Mouse (Mus musculus) heart, embryonic 11.5 days (tissue): ENCODE results near the gene Vmn1r193. TPM values are rescaled to one million over a fixed set of nuclear protein-coding genes. Genes with fewer than 3 reads are reported as not detected.

Experiments used
- ATAC-seq: fragments of 200-750 bp; cut with Nextera tagmentation; replicated peaks from 2 replicates; pipeline ENCODE4 v1.8.0; 2017; ENCODE audit warnings: moderate library complexity; ENCODE audit not compliant: insufficient number of reproducible peaks, low FRiP score, low TSS enrichment
- H3K27ac ChIP-seq: fragments of 300-500 bp; sonication (generic); 2 replicates; pipeline ENCODE4 v1.5.1; 2014; ENCODE audit warnings: mild to moderate bottlenecking, low read depth, low read length
- H3K27me3 ChIP-seq: fragments of 300-500 bp; sonication (generic); 2 replicates; pipeline ENCODE4 v1.6.1; 2014; ENCODE audit warnings: mild to moderate bottlenecking, low read length, mixed read lengths; ENCODE audit not compliant: control insufficient read depth, insufficient read depth
- H3K36me3 ChIP-seq: fragments of 300-500 bp; sonication (generic); 2 replicates; pipeline ENCODE4 v1.6.1; 2014; ENCODE audit warnings: mild to moderate bottlenecking, low read length, moderate library complexity, mixed read lengths; ENCODE audit not compliant: control insufficient read depth, insufficient read depth
- H3K4me1 ChIP-seq: fragments of 300-500 bp; sonication (generic); 2 replicates; pipeline ENCODE4 v1.6.1; 2014; ENCODE audit warnings: low read length; ENCODE audit not compliant: control insufficient read depth, insufficient read depth
- H3K4me2 ChIP-seq: fragments of 300-500 bp; sonication (generic); 2 replicates; pipeline ENCODE4 v1.6.1; 2014; ENCODE audit warnings: mild to moderate bottlenecking, moderate library complexity
- H3K4me3 ChIP-seq: fragments of 300-500 bp; sonication (generic); 2 replicates; pipeline ENCODE4 v1.5.1; 2014; ENCODE audit warnings: low read depth, low read length
- H3K9ac ChIP-seq: fragments of 300-500 bp; sonication (generic); 2 replicates; pipeline ENCODE4 v1.6.1; 2014; ENCODE audit warnings: mild to moderate bottlenecking, low read depth, low read length, moderate library complexity
- H3K9me3 ChIP-seq: fragments of 300-500 bp; sonication (generic); replicated peaks from 2 replicates; pipeline ENCODE4 v1.6.1; 2016; ENCODE audit warnings: low read length; ENCODE audit not compliant: control insufficient read depth
- WGBS: fragments of 180-500 bp; shearing (Covaris S2); extraction: QIAGEN DNeasy Blood & Tissue Kit; methylation state at CpG from one replicate; pipeline ENCODE4 v1.1.7; 2014; ENCODE audit not compliant: insufficient replicate concordance; 5-methylcytosine and 5-hydroxymethylcytosine counted together
- microRNA-seq: library from miRNA; unstranded; fragments of <30 nt; microRNA quantifications from one replicate; pipeline ENCODE4, GENCODE M21; 2016; ENCODE audit warnings: borderline number of aligned reads
- polyA plus RNA-seq: library from polyadenylated mRNA; unstranded; fragments of >200 nt; fragmentation: Nextera tagmentation; extraction: Ambion mirVana; gene quantifications from 2 replicates; pipeline ENCODE4 v1.2.1, GENCODE M21; 2014

Gene Vmn1r193
- polyA plus RNA-seq, 1 experiment from 2014 or later = not detected

DNA sequence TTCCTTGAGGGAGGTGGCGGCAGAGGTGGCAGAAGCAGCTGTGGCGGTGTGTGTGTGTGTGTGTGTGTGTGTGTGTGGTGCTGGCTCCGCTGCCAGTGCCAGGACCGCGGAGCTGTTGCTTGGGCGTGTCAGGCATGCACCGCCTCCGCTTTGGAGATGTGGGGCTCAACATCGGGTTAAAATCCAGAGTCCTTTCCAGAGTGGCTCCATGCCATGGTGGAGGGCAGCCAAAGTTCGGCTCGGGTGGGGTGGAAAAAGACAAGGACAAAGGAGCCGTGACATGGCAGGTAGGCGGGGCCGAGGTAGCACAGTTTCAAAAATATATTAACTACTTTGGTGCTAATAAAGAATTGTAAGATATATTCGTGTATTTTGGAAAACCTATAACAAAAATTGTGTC is 54.5 kb downstream of the Vmn1r193 start:
- 84% methylated on average over 15 of the region's 15 CpGs for WGBS
- no peaks in the 10 kb centered on the region for H3K36me3 ChIP-seq

More for the DNA sequence above, 54.5 kb downstream of the Vmn1r193 start:
- ATAC-seq = no peak
- Histone ChIP-seq H3K27ac (no peak overlapping the region), H3K27me3 (no peaks in the 10 kb centered on the region), H3K4me3 (no peak overlapping the region), H3K4me1 (no peaks in the 10 kb centered on the region), H3K9ac (no peak overlapping the region), H3K9me3 (no peaks in the 10 kb centered on the region; the same call in none of the 2 replicates), H3K4me2 (no peak overlapping the region)

Small RNAs within 50 kb of the gene (microRNA-seq; reads per million reads assigned to microRNA genes)
- not detected for gene Gm23282
- not detected for gene Gm25084

Other genes starting within 250 kb of the Vmn1r193 start
- not detected in 2 replicates for gene Pom121l2, start 242.0 kb downstream of the Vmn1r193 start, polyA plus RNA-seq
- 0.24 and 0.66 TPM in 2 replicates for gene Prss16, start 213.4 kb downstream of the Vmn1r193 start, polyA plus RNA-seq
- 10.1 TPM in 1 of 2 replicates, not detected in the other for gene Hist1h2ah, start 187.6 kb downstream of the Vmn1r193 start, polyA plus RNA-seq
- 2.2 and 3.9 TPM in 2 replicates for gene Hist1h2bk, start 187.3 kb downstream of the Vmn1r193 start, polyA plus RNA-seq
- 12.1 and 15.7 TPM in 2 replicates for gene Hist1h4i, start 181.8 kb downstream of the Vmn1r193 start, polyA plus RNA-seq
- 12.3 and 19.7 TPM in 2 replicates for gene Hist1h2ag, start 180.2 kb downstream of the Vmn1r193 start, polyA plus RNA-seq
- gene Hist1h2bj, start 179.9 kb downstream of the Vmn1r193 start, polyA plus RNA-seq = 2.7 and 7.5 TPM in 2 replicates
- not detected in 2 replicates for gene Vmn1r188, start 138.7 kb downstream of the Vmn1r193 start, polyA plus RNA-seq
- gene Vmn1r189, start 117.3 kb downstream of the Vmn1r193 start, polyA plus RNA-seq = not detected in 2 replicates
- not detected in 2 replicates for gene Vmn1r191, start 39.2 kb downstream of the Vmn1r193 start, polyA plus RNA-seq
- not detected in 2 replicates for gene Vmn1r192, start 32.0 kb downstream of the Vmn1r193 start, polyA plus RNA-seq
- not detected in 2 replicates for gene Vmn1r194, start 21.1 kb upstream of the Vmn1r193 start, polyA plus RNA-seq
- not detected in 2 replicates for gene Vmn1r195, start 47.4 kb upstream of the Vmn1r193 start, polyA plus RNA-seq
- gene Vmn1r196, start 66.8 kb upstream of the Vmn1r193 start, polyA plus RNA-seq = not detected in 2 replicates
- gene Vmn1r197, start 101.4 kb upstream of the Vmn1r193 start, polyA plus RNA-seq = not detected in 2 replicates
- not detected in 2 replicates for gene Vmn1r198, start 127.2 kb upstream of the Vmn1r193 start, polyA plus RNA-seq
- not detected in 2 replicates for gene Vmn1r199, start 156.7 kb upstream of the Vmn1r193 start, polyA plus RNA-seq
- not detected in 2 replicates for gene Vmn1r200, start 167.2 kb upstream of the Vmn1r193 start, polyA plus RNA-seq
- not detected in 2 replicates for gene Vmn1r201, start 248.8 kb upstream of the Vmn1r193 start, polyA plus RNA-seq